Mouse (Mus musculus) 416B (cell line): ENCODE measurements around the gene Gpr162.

Source experiments
- DNase-seq: peaks from one replicate; pipeline ENCODE4 v3.0.0; 2011; ENCODE audit warnings: low read depth

Gene Gpr162

GRCm38 (mm10) chr6:124881821-124882220, 18.0 kb upstream of the Gpr162 start:
- DNase-seq: no peak

- DNase-seq: no peak
These were observed 15.6 kb upstream of the Gpr162 start for GRCm38 (mm10) chr6:124879390-124879789.

- no peak for DNase-seq
These were observed 10.6 kb upstream of the Gpr162 start for GRCm38 (mm10) chr6:124874348-124874747.

- DNase-seq: no peak
These were observed 2.8 kb upstream of the Gpr162 start for GRCm38 (mm10) chr6:124866560-124866959.

- DNase-seq: no peak
These were observed 2.1 kb upstream of the Gpr162 start for GRCm38 (mm10) chr6:124865766-124866362.

GRCm38 (mm10) chr6:124863125-124863657, 592 bp downstream of the Gpr162 start:
- DNase-seq: no peak

GRCm38 (mm10) chr6:124862406-124863124, 1.2 kb downstream of the Gpr162 start:
- DNase-seq: no peak

- no peak for DNase-seq
These were observed 2.0 kb downstream of the Gpr162 start for GRCm38 (mm10) chr6:124861802-124862201.

- no peak for DNase-seq
These were observed 2.5 kb downstream of the Gpr162 start for GRCm38 (mm10) chr6:124861266-124861665.

GRCm38 (mm10) chr6:124860511-124860910, 3.3 kb downstream of the Gpr162 start:
- DNase-seq: no peak

GRCm38 (mm10) chr6:124859725-124860124, 4.1 kb downstream of the Gpr162 start:
- peak; percentile 79 for DNase-seq

GRCm38 (mm10) chr6:124858561-124859318, 5.0 kb downstream of the Gpr162 start:
- no peak for DNase-seq

- DNase-seq: no peak
These were observed 5.8 kb downstream of the Gpr162 start for GRCm38 (mm10) chr6:124857840-124858530.

- DNase-seq: no peak
These were observed 6.6 kb downstream of the Gpr162 start, which contains the start of gene P3h3 for GRCm38 (mm10) chr6:124856916-124857839. Gene P3h3, minus strand, starts transcription at chr6:124857752.

- DNase-seq: no peak
These were observed 7.5 kb downstream of the Gpr162 start for GRCm38 (mm10) chr6:124856321-124856720.

- no peak for DNase-seq
These were observed 9.1 kb downstream of the Gpr162 start for GRCm38 (mm10) chr6:124854647-124855046.

GRCm38 (mm10) chr6:124850535-124850934, 13.2 kb downstream of the Gpr162 start:
- no peak for DNase-seq

- peak; percentile 85 for DNase-seq
These were observed 16.5 kb downstream of the Gpr162 start for GRCm38 (mm10) chr6:124847305-124847704.

GRCm38 (mm10) chr6:124840241-124841167, 23.3 kb downstream of the Gpr162 start, which contains the start of gene Gnb3:
Gene Gnb3, minus strand, starts transcription at chr6:124840275.
- DNase-seq: peak; percentile 57

- DNase-seq: peak; percentile 14
These were observed 24.0 kb downstream of the Gpr162 start for GRCm38 (mm10) chr6:124839805-124840204.
